Mouse (Mus musculus): ENCODE data around the gene Plxna2.

Gene Plxna2

DNA sequence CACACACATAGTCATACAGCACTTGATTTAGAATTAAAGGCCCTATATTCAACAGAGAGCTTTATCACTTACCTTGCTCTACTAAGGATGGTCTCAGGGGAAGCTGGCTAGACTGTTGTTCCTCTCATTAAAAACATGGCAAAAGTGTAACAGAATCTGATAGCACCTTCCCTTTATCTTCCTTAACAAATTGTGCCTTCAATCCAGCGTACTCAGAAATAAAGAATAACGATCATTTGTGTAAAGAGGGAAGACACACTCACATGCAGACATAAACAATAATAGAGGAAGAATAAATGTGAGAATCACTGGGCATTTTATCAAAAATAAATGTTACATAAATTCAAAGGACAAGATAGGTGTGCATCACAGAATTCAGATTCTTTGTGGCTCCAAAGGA is at the start of gene Plxna2:
Gene Plxna2 (plus strand): TSS at position 301 of the 400 bp plus-strand sequence.
- no peak for DNase-seq (ENCODE audit: low spot score)

- no peak for DNase-seq (ENCODE audit: low spot score)
Observed at GRCm38 (mm10) chr1:194573870-194574269, 44.1 kb upstream of the Plxna2 start.

GRCm38 (mm10) chr1:194578270-194578669 is 39.7 kb upstream of the Plxna2 start:
- DNase-seq (ENCODE audit: low spot score): no peak

DNA sequence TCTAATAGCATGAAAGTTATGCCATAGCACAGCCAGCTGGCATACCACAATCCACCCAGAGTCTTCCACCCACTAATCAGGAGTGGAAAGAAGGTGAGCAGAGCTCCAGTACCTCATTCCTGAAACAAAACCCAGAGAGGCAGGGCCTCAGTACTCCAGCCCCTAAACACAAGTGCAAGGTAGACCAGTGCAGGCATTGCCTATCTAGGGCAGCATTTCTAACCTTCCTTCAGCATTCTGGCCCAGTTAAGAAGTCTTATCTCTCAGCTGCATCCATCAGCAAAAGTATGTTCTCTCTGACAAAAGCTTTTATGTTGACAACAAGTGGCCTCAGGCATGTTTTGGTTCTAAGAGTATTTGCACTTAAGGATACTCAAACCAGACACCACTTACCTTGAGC is 37.5 kb upstream of the Plxna2 start:
- no peak for DNase-seq (ENCODE audit: low spot score)

DNA sequence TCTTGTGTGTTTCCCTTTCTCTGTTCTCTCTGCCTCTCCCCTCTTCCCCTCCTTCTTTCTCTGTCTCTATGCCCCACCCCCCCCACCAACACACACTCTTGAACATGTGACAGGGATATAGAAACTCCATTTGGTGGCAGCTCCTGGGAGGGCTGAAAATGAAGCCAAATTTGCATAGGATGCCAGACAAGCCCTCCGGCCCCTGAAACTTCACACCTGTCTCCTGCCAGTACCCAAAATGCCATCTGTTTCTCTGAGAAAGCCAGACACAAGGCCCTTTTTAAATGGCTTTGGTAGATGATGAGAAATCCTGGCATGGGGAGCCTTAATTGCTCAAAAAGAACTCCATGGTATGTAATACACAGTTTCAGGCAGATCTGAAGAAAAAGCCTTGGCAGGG is 31.3 kb upstream of the Plxna2 start:
- DNase-seq (ENCODE audit: low spot score): no peak

DNA sequence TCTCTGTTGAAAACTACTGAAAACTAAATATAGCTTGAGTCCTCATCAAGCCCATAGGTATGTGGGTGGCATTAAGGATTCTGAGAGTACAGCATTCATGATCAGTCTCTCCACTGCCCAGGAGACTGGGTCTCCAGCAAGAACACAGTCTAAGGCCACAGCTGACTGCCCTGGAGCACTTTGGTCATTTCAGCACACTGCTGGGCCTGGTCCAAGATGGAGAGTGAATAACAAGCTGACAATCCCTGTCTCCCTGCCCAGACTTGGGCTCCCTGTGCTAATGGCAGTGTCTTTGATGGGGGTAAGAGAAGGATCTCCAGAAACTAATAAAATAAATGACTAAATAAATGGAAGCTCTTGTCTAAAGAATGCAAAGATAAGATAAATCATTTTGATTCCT is 30.5 kb upstream of the Plxna2 start:
- DNase-seq (ENCODE audit: low spot score): no peak

- peak; percentile 9 for DNase-seq (ENCODE audit: low spot score)
Observed at GRCm38 (mm10) chr1:194587956-194588668, 29.9 kb upstream of the Plxna2 start.

DNA sequence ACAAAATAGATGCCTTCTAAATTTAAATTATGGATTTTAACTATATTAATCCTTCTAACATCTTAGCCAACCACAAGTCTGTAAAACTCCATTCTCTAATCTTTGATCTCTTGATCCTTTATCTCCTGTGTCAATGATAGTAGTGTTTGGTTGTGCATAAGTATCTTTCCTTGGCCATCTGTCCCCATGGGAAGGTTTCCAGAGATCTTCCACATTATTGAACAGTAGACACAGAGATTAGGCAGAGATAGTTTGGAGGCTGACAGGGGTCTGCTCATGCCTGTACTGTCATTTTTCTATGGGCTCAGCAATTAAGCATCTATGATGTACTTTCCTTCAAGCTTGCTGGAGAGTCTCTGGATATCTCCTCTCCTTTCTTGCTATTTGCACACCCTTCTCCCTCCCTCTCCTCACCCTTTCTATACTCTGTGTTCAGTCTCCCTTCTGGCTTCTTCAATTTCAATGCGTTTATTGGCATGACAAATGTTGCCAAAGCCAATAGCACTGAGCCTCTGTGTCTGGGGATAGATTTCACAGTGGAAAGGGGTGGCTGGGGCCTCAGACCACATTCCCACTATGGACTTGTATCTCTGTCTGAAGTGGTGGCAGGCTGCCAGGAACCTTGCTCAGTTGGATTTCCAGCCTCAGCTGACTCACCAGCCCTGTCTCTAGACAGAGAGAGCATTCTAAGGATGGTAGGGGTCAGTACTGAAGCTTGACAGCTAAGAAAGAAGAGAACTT is 29.1 kb upstream of the Plxna2 start:
- no peak for DNase-seq (ENCODE audit: low spot score)

DNA sequence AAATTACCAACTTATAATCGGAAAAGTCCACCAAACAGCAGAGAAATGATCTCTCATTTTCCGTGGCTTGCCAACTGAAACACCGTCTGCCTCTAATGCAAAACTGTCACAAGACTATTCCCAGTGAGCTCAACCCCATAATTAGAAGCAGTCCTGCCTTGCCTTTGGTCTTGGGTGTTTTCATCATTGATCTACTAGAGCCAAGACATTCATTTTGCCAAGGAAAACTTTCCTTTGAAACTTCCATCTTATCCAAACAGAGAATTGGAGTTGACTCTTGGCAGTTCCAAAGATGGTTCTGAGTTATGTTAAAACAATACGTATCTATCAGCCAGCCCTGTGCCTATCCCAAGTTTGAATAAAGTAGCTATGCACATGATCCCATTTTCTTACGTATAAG is 24.9 kb upstream of the Plxna2 start:
- DNase-seq (ENCODE audit: low spot score): no peak

DNA sequence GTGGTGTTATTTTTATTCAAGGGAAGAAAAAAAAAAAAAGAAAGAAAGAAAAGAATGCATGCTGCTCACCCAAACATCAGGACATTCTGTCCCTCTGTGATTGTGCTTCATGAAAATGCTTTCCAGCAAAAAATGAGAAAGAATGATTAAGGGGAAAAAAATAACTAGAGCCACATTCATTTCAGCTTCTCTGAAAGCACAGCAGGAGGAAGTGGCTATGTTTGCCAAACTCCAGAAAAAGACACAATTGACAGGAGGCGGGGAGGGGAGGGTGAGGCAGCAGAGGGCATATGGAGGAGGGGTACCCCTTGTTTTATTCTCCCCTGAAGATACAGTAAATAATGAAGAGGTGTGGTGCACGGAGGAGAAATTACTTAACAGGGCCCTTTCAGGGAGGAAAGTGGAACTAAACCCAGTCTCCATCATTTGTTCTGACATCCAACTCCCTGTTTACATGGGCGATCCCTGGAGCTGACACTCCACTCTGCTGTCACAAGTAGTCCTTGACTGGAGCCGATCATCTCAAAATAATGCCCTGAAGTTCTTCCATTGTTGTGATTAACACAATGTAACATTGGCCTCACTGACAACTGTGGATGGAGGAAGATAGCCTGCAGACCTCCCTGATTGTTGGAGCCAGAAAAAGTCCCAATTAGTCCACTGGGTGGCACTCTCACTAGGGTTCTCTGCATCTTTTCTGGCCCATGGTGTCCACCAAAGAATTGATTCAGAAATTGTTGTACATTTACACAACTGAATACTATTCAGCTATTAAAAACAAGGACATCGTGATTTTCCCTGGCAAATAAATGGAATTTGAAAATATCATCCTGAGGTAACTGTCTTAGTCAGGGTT is 10.4 kb upstream of the Plxna2 start:
- no peak for DNase-seq (ENCODE audit: low spot score)

- peak; percentile 50 for DNase-seq (ENCODE audit: low spot score)
Observed at GRCm38 (mm10) chr1:194610516-194610915, 7.5 kb upstream of the Plxna2 start.

- DNase-seq (ENCODE audit: low spot score): no peak
Observed at GRCm38 (mm10) chr1:194612628-194613027, 5.4 kb upstream of the Plxna2 start.

DNA sequence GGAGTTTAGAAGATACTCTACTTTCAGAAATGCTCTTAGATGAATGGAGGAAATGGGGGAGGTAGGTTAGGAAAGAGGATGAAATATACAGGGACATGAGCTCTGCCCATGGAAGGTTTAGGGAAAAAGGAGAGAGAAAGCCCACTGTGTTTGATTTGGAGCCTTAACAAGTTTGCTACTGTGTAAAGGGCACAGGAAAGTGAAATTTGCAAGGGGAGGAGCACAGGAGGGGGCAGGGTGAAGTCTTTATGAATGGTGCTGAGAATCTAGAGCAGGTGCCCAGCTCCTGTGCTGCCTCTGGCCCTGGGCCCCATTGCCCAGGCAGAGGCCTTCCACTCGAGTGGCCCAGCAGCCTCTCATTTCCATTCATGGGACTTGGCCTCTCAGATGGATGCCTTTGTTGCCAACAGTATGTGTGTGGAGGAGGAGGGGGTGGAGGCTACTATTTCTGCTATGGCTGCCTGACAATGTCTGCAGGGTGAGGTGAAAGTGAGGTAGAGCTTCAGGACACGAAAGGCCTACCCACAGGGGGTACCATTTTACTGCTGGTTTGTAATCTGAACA is 4.7 kb upstream of the Plxna2 start:
- DNase-seq (ENCODE audit: low spot score): no peak

GRCm38 (mm10) chr1:194613923-194614830 is 3.8 kb upstream of the Plxna2 start:
- DNase-seq (ENCODE audit: low spot score): no peak

DNA sequence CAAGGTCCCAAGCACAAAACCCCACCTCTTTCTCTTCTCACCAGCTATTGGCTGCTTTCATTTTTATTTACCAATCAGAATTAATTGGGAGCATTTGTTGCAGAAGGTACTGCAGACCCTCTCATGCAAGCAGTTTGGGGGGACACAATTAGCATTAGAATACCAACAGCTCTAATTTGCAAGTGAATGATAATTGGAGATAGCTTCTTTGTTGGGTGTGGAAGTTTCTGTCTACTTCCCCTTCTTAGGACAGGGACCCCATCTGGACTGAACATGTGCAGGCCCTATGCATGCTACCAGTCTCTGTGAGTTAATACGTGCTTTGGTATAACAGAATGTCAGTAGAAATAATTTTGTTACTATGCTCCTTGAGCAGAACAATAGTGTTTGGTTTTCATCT is 1.9 kb upstream of the Plxna2 start:
- no peak for DNase-seq (ENCODE audit: low spot score)

DNA sequence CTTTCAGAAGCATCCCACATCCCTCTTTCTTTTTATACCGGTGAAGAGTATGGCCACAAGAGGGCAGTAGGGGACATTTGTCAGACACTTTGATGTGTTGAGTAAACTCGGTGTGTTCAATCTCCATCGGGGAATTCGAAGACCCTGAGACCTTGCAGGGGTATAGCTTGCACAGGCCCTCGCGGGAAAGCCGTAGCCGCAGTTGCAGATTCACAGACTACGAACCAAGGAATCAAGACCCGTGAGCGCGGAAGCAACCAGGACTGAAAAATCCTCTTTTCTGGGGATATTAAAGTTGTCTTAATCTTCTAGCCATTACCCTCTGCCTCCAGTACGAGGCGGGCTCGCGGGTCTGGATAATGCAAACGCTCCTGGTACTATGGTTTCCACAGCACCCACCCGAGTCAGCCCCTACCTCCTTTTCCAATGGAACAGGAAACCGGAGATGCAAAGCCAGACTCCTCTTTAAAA is 858 bp downstream of the Plxna2 start:
- DNase-seq (ENCODE audit: low spot score): peak; percentile 95

- DNase-seq (ENCODE audit: low spot score): peak; percentile 85
Observed at GRCm38 (mm10) chr1:194619353-194620244, 1.6 kb downstream of the Plxna2 start.

DNA sequence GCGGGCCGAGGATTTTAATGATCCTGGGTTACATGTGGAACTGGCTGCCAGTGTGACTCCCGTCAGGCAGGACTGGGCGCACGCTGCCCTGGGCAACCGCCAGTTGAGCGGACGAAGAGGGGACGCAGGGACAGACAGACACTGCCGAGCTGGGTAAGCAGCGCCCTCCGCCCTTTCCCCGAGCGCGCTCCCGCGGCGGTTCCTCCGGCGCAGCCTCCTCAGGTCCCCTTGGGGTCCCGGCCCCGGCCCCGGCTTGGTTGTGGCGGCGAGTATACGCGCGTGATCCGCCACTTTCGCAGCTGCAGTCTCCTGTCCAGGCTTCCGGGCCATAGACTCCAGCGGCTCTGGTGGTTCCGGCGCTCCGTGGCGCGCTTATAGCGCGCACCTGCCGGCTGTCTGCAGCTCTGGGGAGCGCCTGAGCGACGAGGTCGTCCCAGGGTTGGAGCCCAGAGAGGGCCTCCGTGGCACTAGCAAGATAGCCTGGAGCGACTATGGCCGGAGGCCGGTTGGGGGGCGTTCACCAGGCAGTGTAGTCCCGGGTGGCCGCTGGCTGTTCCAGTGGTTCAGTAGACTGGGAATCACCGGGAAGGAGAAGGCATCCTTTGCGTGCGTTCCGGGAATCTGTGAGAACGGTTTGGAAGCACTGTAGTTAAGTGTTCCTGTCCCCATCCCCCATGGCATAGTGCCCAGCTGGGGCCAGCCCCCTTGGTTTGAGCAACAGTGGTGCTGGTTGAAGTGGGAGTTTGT is 2.4 kb downstream of the Plxna2 start:
- peak; percentile 57 for DNase-seq (ENCODE audit: low spot score)

- no peak for DNase-seq (ENCODE audit: low spot score)
Observed at GRCm38 (mm10) chr1:194622174-194622573, 4.2 kb downstream of the Plxna2 start.
